Mouse (Mus musculus): ENCODE data around the gene 2310030G06Rik. TPM values are rescaled to one million over a fixed set of nuclear protein-coding genes. Genes with fewer than 3 reads are reported as not detected.

2310030G06Rik gene
- polyA plus RNA-seq, 1 experiment = 15.0 TPM

DNA sequence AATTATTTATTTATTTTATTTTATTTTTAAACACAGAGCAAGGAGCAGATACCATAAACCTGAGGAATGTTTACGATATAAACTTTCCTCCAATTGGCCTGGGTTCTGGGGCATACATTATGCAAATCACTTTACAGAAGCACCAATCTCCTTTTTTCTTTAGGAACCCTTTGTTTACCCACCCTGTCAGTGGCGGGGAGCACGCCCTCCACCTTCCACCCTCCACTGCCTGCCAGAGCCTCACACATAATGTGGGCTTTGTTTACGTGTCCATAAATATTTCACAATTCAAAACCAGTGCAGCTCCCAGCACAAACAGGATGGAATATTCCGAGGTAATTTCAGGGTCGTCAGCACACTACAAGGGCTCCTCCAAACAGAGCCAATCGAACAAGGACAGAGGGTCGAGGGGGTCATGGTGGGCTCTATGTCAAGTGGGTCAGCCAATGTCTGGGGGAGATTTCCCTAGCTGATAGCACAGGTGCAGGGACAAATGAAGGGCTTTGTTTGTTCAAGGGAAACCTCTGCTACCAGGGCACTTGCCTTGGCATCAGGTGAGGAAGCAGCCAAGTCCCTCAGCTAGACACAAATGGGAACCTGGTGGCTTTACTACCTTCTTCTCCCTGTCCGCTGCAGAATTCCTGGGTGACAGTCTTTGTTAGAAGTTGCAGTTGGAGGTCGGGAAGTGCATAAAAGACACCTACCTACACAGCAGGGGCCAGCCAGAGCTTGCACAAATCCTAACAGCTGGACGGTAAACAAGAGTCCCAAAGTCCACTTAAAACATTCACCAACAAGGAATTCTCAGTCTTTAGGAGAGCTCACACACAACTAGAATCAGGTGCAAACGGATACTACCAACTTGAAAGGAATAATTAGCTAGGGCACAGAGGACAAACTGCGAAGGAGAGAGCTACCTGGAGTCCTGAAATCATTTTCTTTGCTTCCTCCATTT lies 53.4 kb downstream of the 2310030G06Rik start:
- Histone ChIP-seq H3K27ac (ENCODE audit: insufficient read depth, low read depth, low read length) (no peak overlapping the region), H3K27me3 (ENCODE audit: control insufficient read depth, insufficient read depth, low read length) (peaks cover 5% of the 10 kb centered on the region; the same call in 1 of the 2 replicates), H3K4me1 (ENCODE audit: control insufficient read depth, insufficient read depth, insufficient read length, low read length) (peaks cover 3% of the 10 kb centered on the region), H3K4me3 (ENCODE audit: low read depth, low read length) (no peak overlapping the region; the same call in 1 of the 2 replicates), H3K36me3 (ENCODE audit: control insufficient read depth, insufficient read depth, low read length) (no peaks in the 10 kb centered on the region)
- 18% methylated on average over 13 of the region's 13 CpGs for WGBS
- no peak for TF ChIP-seq POLR2A (IDR thresholded peaks at IDR 0.05; ENCODE audit: low read depth, low read length)
- no peak for TF ChIP-seq CTCF (IDR thresholded peaks at IDR 0.05; ENCODE audit: extremely low read depth, insufficient read length, insufficient replicate concordance, low read depth, low read length)

Other genes with a start within 250 kb of the 2310030G06Rik start
- gene Pts, start 217.8 kb downstream of the 2310030G06Rik start, polyA plus RNA-seq (2012; rRNA removed) = 10.4 and 14.9 TPM in 2 replicates
- gene Il18, start 191.7 kb downstream of the 2310030G06Rik start, polyA plus RNA-seq (2012; rRNA removed) = 5.7 and 11.2 TPM in 2 replicates
- gene Bco2, start 191.4 kb downstream of the 2310030G06Rik start, polyA plus RNA-seq (2012; rRNA removed) = 5.5 and 8.5 TPM in 2 replicates
- gene Tex12, start 185.2 kb downstream of the 2310030G06Rik start, polyA plus RNA-seq (2012; rRNA removed) = 0.10 TPM in 1 of 2 replicates, not detected in the other
- gene Sdhd, start 142.7 kb downstream of the 2310030G06Rik start, polyA plus RNA-seq (2012; rRNA removed) = 307 and 325 TPM in 2 replicates
- 93.7 and 98.1 TPM in 2 replicates for gene Timm8b, start 142.6 kb downstream of the 2310030G06Rik start, polyA plus RNA-seq (2012; rRNA removed)
- gene Pih1d2, start 129.2 kb downstream of the 2310030G06Rik start, polyA plus RNA-seq (2012; rRNA removed) = 0.28 TPM in 2 replicates
- gene Nkapd1, start 129.1 kb downstream of the 2310030G06Rik start, polyA plus RNA-seq (2012; rRNA removed) = 1.2 and 1.6 TPM in 2 replicates
- gene Dlat, start 86.8 kb downstream of the 2310030G06Rik start, polyA plus RNA-seq (2012; rRNA removed) = 5.3 and 10.2 TPM in 2 replicates
- gene Dixdc1, start 7.0 kb downstream of the 2310030G06Rik start, polyA plus RNA-seq (2012; rRNA removed) = 0.57 and 0.75 TPM in 2 replicates
- gene Cryab, start 4.8 kb upstream of the 2310030G06Rik start, polyA plus RNA-seq (2012; rRNA removed) = 16.7 and 23.1 TPM in 2 replicates
- 3.5 and 7.6 TPM in 2 replicates for gene Hspb2, start 5.8 kb upstream of the 2310030G06Rik start, polyA plus RNA-seq (2012; rRNA removed)
- 2.4 and 2.6 TPM in 2 replicates for gene Fdxacb1, start 21.7 kb upstream of the 2310030G06Rik start, polyA plus RNA-seq (2012; rRNA removed)
- 13.2 and 17.6 TPM in 2 replicates for gene Alg9, start 28.5 kb upstream of the 2310030G06Rik start, polyA plus RNA-seq (2012; rRNA removed)
- 12.6 and 20.7 TPM in 2 replicates for gene 1110032A03Rik, start 29.0 kb upstream of the 2310030G06Rik start, polyA plus RNA-seq (2012; rRNA removed)
- 1.6 and 1.9 TPM in 2 replicates for gene Ppp2r1b, start 98.8 kb upstream of the 2310030G06Rik start, polyA plus RNA-seq (2012; rRNA removed)

Data from small intestine, adult 2 months (tissue).